Mouse (Mus musculus): ENCODE data around the gene Actl9. TPM values are rescaled to one million over a fixed set of nuclear protein-coding genes. Genes with fewer than 3 reads are reported as not detected.
A peak's percentile ranks its signal among the peaks of the same experiment; 100 is the strongest.

The Actl9 gene
- not detected in 2 replicates for polyA plus RNA-seq (2015; fragmentation: Nextera tagmentation; extraction: Ambion mirVana)

DNA sequence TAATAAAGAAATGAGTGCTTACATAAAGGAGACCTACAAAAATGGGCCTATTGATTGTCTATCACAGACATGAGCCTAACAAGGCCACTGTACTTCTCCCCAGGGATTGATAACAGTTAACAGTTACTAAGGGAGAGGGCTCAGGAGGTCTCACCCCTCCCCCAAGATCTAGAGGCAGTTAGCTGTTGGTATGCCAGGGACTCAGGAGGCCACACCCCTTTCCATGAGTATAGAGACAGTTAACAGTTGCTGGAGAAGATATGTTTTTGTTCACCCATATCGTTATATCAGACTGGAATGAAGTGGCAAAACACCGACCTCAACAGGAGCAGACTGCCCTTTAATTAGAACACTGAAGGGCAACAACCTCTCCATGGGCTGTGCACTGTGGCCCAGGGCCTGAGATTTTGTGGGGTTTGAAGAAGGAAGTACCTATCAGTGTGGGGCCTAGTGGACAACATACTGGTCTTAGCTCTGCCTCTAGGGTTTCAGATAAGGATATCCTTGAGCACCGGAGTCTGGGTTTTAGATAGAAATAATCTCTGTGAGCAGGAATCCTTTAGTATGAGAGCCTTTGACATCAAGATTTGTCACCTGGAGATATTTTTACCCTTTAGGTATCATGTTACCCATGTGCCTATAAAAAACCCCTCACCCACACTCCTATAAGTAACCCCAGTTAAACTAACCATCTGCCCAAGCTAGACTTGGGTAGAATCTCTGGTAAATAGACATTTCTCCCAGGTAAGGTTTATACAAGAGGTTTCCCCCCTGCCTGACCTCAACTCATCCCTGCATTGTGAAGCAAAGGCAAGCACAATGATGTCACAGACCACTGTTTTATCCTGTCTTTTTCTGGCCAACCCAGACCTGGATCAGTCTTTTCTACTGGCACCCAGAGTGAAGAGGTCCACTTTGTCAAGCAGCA lies at the start of gene Actl9:
TSS of gene Actl9 (plus strand) at position 878 of the 928 bp plus-strand sequence.
- ATAC-seq (ENCODE audit: extremely low read depth, insufficient number of reproducible peaks, low FRiP score, low TSS enrichment): no peak
- 31% methylated on average over 3 of the region's 3 CpGs for WGBS
- Histone ChIP-seq H3K36me3 (no peaks in the 10 kb centered on the region), H3K4me3 (no peak within 1 kb of the TSS), H3K9me3 (no peaks in the 10 kb centered on the region), H3K4me1 (0 out of 2 replicates have a peak, but pooled peaks cover 5% of the 10 kb centered on the region), H3K4me2 (no peak within 1 kb of the TSS), H3K9ac (no peak within 1 kb of the TSS), H3K27ac (replicated peaks) (no peak within 1 kb of the TSS), H3K27me3 (replicated peaks) (no peaks in the 10 kb centered on the region)

GRCm38 (mm10) chr17:33385705-33386104 lies 47.0 kb upstream of the Actl9 start:
- no peak overlapping the region for H3K4me2 ChIP-seq
- no peak overlapping the region for H3K4me3 ChIP-seq
- H3K4me1 ChIP-seq: no peaks in the 10 kb centered on the region
- H3K9ac ChIP-seq: no peak overlapping the region
- no peaks in the 10 kb centered on the region for H3K27me3 ChIP-seq (replicated peaks)
- ATAC-seq (ENCODE audit: extremely low read depth, insufficient number of reproducible peaks, low FRiP score, low TSS enrichment): no peak
- H3K9me3 ChIP-seq: no peaks in the 10 kb centered on the region
- no peak overlapping the region for H3K27ac ChIP-seq (replicated peaks)
- H3K36me3 ChIP-seq: peaks cover 52% of the 10 kb centered on the region

DNA sequence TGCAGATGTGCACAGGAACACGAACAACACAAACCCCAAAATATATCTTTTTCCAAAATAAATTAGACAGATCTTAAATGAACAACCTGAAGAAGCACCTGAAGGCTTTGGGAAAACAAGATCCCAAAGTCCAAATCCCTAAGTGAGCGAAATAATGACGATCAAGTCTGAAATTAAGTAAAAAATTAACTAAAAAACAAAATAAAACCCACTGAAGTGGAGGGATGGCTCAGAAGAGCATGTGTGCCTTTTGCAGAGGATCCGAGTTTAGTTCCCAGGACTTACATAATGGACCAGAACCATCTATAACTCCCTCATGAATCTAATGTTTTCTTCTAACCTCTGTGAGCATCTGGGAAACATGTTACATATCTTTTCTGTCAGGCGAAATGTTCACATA lies 40.4 kb upstream of the Actl9 start:
- no peaks in the 10 kb centered on the region for H3K27me3 ChIP-seq (replicated peaks)
- 88% methylated on average over 5 of the region's 5 CpGs for WGBS

DNA sequence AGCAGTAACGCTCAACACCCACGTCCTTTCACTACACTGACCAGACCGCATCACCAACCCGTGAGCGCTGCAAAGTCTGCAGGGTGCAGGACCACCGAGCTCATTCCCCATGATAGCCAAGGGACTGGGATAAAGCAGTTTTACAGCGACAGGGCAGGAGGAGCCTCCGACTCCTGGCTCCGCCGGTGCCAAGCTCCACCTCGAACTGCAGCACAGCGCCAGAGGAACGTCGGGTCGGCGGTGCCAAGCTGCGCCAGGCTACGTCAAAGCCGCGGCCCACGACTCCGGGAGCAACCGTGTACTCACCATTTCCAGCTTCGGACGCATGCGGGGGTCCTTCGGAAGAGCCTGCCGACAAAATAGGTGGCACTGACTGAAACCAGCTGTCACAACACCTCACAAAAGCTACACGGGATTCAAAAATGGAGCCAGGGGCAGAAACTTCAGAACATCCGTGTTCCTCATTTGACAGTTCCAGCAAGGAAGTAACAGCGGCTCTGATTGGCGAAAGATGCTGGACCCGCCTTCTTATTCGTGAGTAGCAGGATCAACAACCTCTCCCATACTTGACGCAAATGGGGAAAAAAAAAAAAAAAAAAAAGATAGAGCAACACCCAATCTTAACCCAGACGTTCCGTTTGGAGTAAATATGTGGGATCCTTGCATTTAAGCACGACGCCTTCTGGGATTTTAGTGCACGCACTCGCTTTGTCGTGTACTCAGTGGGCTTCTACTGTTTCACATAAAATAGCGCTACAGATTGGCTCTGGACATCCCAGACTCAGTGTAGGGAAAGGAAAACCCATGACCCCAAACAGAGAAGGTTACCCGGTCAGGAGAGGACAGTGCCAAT lies 38.3 kb upstream of the Actl9 start, which contains the start of gene Zfp101:
TSS of gene Zfp101 (minus strand) at position 460 of the 853 bp plus-strand sequence.
- Histone ChIP-seq H3K9me3 (no peaks in the 10 kb centered on the region), H3K9ac (peak within 1 kb of the TSS; percentile 88), H3K4me2 (peak within 1 kb of the TSS; percentile 78), H3K27me3 (replicated peaks) (no peaks in the 10 kb centered on the region), H3K27ac (replicated peaks) (peak within 1 kb of the TSS; percentile 76), H3K4me1 (peaks cover 13% of the 10 kb centered on the region), H3K4me3 (peak within 1 kb of the TSS; percentile 93), H3K36me3 (no peaks in the 10 kb centered on the region)
- under 1% methylated on average over 44 of the region's 44 CpGs for WGBS
- peak; percentile 82 for ATAC-seq (ENCODE audit: extremely low read depth, insufficient number of reproducible peaks, low FRiP score, low TSS enrichment)

More for the DNA sequence above, 40.4 kb upstream of the Actl9 start:
- Histone ChIP-seq H3K27ac (replicated peaks) (no peak overlapping the region), H3K4me2 (no peak overlapping the region), H3K4me3 (no peak overlapping the region), H3K36me3 (no peaks in the 10 kb centered on the region), H3K9ac (no peak overlapping the region), H3K4me1 (peaks cover 13% of the 10 kb centered on the region), H3K9me3 (no peaks in the 10 kb centered on the region)
- no peak for ATAC-seq (ENCODE audit: extremely low read depth, insufficient number of reproducible peaks, low FRiP score, low TSS enrichment)

GRCm38 (mm10) chr17:33439148-33439547 lies 6.5 kb downstream of the Actl9 start:
- Histone ChIP-seq H3K36me3 (no peaks in the 10 kb centered on the region), H3K9ac (no peak overlapping the region), H3K27ac (replicated peaks) (no peak overlapping the region), H3K9me3 (no peaks in the 10 kb centered on the region), H3K4me3 (no peak overlapping the region), H3K4me2 (no peak overlapping the region), H3K4me1 (peaks cover 16% of the 10 kb centered on the region), H3K27me3 (replicated peaks) (no peaks in the 10 kb centered on the region)
- ATAC-seq (ENCODE audit: extremely low read depth, insufficient number of reproducible peaks, low FRiP score, low TSS enrichment): no peak
- 74% methylated on average over 1 of the region's 1 CpGs for WGBS

- Histone ChIP-seq H3K4me2 (no peak overlapping the region), H3K9ac (no peak overlapping the region), H3K9me3 (no peaks in the 10 kb centered on the region), H3K36me3 (no peaks in the 10 kb centered on the region), H3K27ac (replicated peaks) (no peak overlapping the region), H3K4me3 (no peak overlapping the region), H3K4me1 (peaks cover 16% of the 10 kb centered on the region), H3K27me3 (replicated peaks) (no peaks in the 10 kb centered on the region)
- WGBS: 32% methylated on average over 5 of the region's 5 CpGs
- ATAC-seq (ENCODE audit: extremely low read depth, insufficient number of reproducible peaks, low FRiP score, low TSS enrichment): no peak
Measured at GRCm38 (mm10) chr17:33439922-33440321, 7.2 kb downstream of the Actl9 start.

DNA sequence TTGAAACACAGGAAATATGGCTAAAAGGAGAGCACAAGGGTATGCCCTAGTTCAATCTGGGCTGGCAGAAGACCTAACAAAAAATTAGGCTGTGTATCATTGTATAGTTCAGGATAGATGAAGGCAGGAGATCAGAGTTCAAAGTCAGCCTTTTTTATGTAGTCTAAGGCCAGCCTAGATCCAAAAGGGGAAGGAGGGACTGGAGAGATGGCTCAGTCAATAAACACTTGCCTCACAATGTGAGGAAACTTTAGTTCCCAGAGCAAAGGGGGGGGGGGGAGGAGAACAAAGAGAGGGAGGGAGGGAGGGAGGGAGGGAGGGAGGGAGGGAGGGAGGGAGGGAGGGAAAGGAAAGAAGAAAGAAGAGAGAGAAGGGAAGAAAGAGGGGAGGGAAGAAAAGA lies 8.5 kb downstream of the Actl9 start:
- H3K27ac ChIP-seq (replicated peaks): no peak overlapping the region
- ATAC-seq (ENCODE audit: extremely low read depth, insufficient number of reproducible peaks, low FRiP score, low TSS enrichment): no peak

GRCm38 (mm10) chr17:33456631-33457030 lies 23.9 kb downstream of the Actl9 start:
- no peak overlapping the region for H3K4me3 ChIP-seq
- WGBS: 61% methylated on average over 2 of the region's 2 CpGs
- H3K36me3 ChIP-seq: no peaks in the 10 kb centered on the region
- no peaks in the 10 kb centered on the region for H3K9me3 ChIP-seq
- no peaks in the 10 kb centered on the region for H3K27me3 ChIP-seq (replicated peaks)
- H3K4me1 ChIP-seq: no peaks in the 10 kb centered on the region
- no peak for ATAC-seq (ENCODE audit: extremely low read depth, insufficient number of reproducible peaks, low FRiP score, low TSS enrichment)
- H3K9ac ChIP-seq: no peak overlapping the region
- H3K27ac ChIP-seq (replicated peaks): no peak overlapping the region
- H3K4me2 ChIP-seq: no peak overlapping the region

More for the DNA sequence above, 8.5 kb downstream of the Actl9 start:
- no peak overlapping the region for H3K9ac ChIP-seq
- H3K4me2 ChIP-seq: no peak overlapping the region
- no peak overlapping the region for H3K4me3 ChIP-seq
- H3K9me3 ChIP-seq: no peaks in the 10 kb centered on the region
- H3K4me1 ChIP-seq: peaks cover 16% of the 10 kb centered on the region
- no peaks in the 10 kb centered on the region for H3K36me3 ChIP-seq
- H3K27me3 ChIP-seq (replicated peaks): no peaks in the 10 kb centered on the region

DNA sequence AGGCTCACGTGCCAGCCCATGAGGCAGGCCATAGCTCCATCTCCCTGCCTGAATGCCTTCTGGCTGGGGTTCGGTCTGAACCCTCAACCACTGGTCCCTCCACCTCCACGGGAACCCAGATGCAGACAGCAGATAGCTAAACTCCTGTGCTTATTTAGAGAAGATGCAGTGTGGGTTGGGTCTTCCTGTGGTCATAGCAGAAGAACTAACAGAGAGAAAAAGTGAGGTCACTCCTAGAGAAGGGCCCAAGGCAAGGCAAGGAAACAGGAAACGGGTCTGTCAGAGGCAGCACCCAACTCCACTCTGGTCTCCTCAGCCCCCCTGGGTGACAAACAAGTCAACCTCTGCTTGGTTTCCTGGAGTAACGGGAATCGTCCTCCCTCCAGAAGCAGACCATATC lies 38.5 kb downstream of the Actl9 start:
- Histone ChIP-seq H3K36me3 (no peaks in the 10 kb centered on the region), H3K27ac (replicated peaks) (no peak overlapping the region), H3K4me1 (no peaks in the 10 kb centered on the region), H3K4me3 (no peak overlapping the region), H3K9me3 (no peaks in the 10 kb centered on the region), H3K9ac (no peak overlapping the region), H3K4me2 (no peak overlapping the region), H3K27me3 (replicated peaks) (no peaks in the 10 kb centered on the region)
- no peak for ATAC-seq (ENCODE audit: extremely low read depth, insufficient number of reproducible peaks, low FRiP score, low TSS enrichment)
- WGBS: 67% methylated on average over 6 of the region's 6 CpGs
